Mouse (Mus musculus) MEL (cell line): ENCODE data around the gene Stfa2l1. TPM values are rescaled to one million over a fixed set of nuclear protein-coding genes. Genes with fewer than 3 reads are reported as not detected.
"Not testable (repeated sequence)": the region's sequence is repeated elsewhere in the genome, so short reads cannot be mapped to it uniquely, and the experiment has no call there.

Experiments
- DNase-seq: peaks from one replicate; pipeline ENCODE4 v3.0.0; 2011; ENCODE audit warnings: low read depth, low spot score
- H3K27ac ChIP-seq: 2 replicates; pipeline ENCODE4 v1.5.1; 2012; ENCODE audit warnings: low read depth, mild to moderate bottlenecking, control low read depth, low read length, moderate library complexity; ENCODE audit not compliant: control insufficient read depth
- H3K27me3 ChIP-seq, 2 experiments: fragments of 150-350 bp in 1 of 2; sonication (generic) in 1 of 2; 2 replicates each; pipeline ENCODE4 v1.6.1; 2012; ENCODE audit warnings: low read length in 2 of 2, mild to moderate bottlenecking in 2 of 2, improper control_type of control experiment in 1 of 2, moderate library complexity in 1 of 2; ENCODE audit not compliant: insufficient read depth in 2 of 2, control insufficient read depth in 1 of 2
- H3K36me3 ChIP-seq, 2 experiments: 2 replicates each; pipeline ENCODE4 v1.6.1; 2012 to 2014; ENCODE audit warnings: low read length in 2 of 2, improper control_type of control experiment in 1 of 2, inconsistent platforms in 1 of 2, mild to moderate bottlenecking in 1 of 2; ENCODE audit not compliant: insufficient read depth in 2 of 2, control insufficient read depth in 1 of 2
- H3K4me1 ChIP-seq, 2 experiments: fragments of 150-350 bp in 1 of 2; sonication (generic) in 1 of 2; 2 replicates each; pipeline ENCODE4 v1.6.1; 2012; ENCODE audit warnings: low read length in 2 of 2, improper control_type of control experiment in 1 of 2, mild to moderate bottlenecking in 1 of 2; ENCODE audit not compliant: insufficient read depth in 2 of 2, control insufficient read depth in 1 of 2
- H3K4me3 ChIP-seq, 2 experiments: fragments of 150-350 bp in 1 of 2; sonication (generic) in 1 of 2; 2 replicates each; pipeline ENCODE4 v1.5.1; 2012; ENCODE audit warnings: low read depth in 2 of 2, low read length in 2 of 2, mild to moderate bottlenecking in 2 of 2, moderate library complexity in 2 of 2, control low read depth in 1 of 2, improper control_type of control experiment in 1 of 2; ENCODE audit not compliant: control insufficient read depth in 1 of 2, insufficient read depth in 1 of 2
- H3K79me2 ChIP-seq: 2 replicates; pipeline ENCODE4 v1.6.1; 2012; ENCODE audit warnings: mild to moderate bottlenecking, low read length, moderate library complexity; ENCODE audit not compliant: control insufficient read depth, poor library complexity, insufficient read depth
- H3K9ac ChIP-seq: 2 replicates; pipeline ENCODE4 v1.6.1; 2012; ENCODE audit warnings: low read depth, mild to moderate bottlenecking, control low read depth, low read length, moderate library complexity; ENCODE audit not compliant: control insufficient read depth, poor library complexity, severe bottlenecking
- H3K9me3 ChIP-seq: fragments of 150-350 bp; sonication (generic); replicated peaks from 2 replicates; pipeline ENCODE4 v1.6.1; 2012; ENCODE audit warnings: mild to moderate bottlenecking, low read length, improper control_type of control experiment, moderate library complexity; ENCODE audit not compliant: insufficient read depth
- CHD1 ChIP-seq: IDR thresholded peaks from 2 replicates; pipeline ENCODE4 v1.6.1; 2012; ENCODE audit warnings: low read depth, mild to moderate bottlenecking, inconsistent platforms, low read length, improper control_type of control experiment
- E2F4 ChIP-seq: IDR thresholded peaks from 2 replicates; pipeline ENCODE4 v1.6.1; 2011; ENCODE audit warnings: low read depth, low read length, improper control_type of control experiment, borderline replicate concordance
- HCFC1 ChIP-seq: IDR thresholded peaks from 2 replicates; pipeline ENCODE4 v1.6.1; 2012; ENCODE audit warnings: low read depth, mild to moderate bottlenecking, inconsistent platforms, low read length, improper control_type of control experiment, moderate library complexity
- KAT2A ChIP-seq: conservative IDR thresholded peaks from 2 replicates; pipeline ENCODE4 v1.6.1; 2012; ENCODE audit warnings: low read depth, low read length, improper control_type of control experiment, inconsistent platforms
- MAFK ChIP-seq: IDR thresholded peaks from 2 replicates; pipeline ENCODE4 v1.6.1; 2011; ENCODE audit warnings: low read depth, mild to moderate bottlenecking, low read length, improper control_type of control experiment, borderline replicate concordance
- MEF2A ChIP-seq: IDR thresholded peaks from 2 replicates; pipeline ENCODE4 v1.6.1; 2014; ENCODE audit warnings: low read depth, mild to moderate bottlenecking, inconsistent platforms, low read length, improper control_type of control experiment; ENCODE audit not compliant: poor library complexity, insufficient replicate concordance, severe bottlenecking; ENCODE audit errors: extremely low read depth
- NRF1 ChIP-seq: IDR thresholded peaks from 2 replicates; pipeline ENCODE4 v1.6.1; 2014; ENCODE audit warnings: low read depth, mild to moderate bottlenecking, inconsistent platforms, low read length, improper control_type of control experiment, moderate library complexity; ENCODE audit not compliant: poor library complexity, insufficient read depth, severe bottlenecking
- POLR2AphosphoS2 ChIP-seq: IDR thresholded peaks from 2 replicates; pipeline ENCODE4 v1.6.1; 2011; ENCODE audit warnings: low read length, improper control_type of control experiment
- SIN3A ChIP-seq: IDR thresholded peaks from 2 replicates; pipeline ENCODE4 v1.6.1; 2012; ENCODE audit warnings: low read length, improper control_type of control experiment, inconsistent platforms
- TCF12 ChIP-seq: IDR thresholded peaks from 2 replicates; pipeline ENCODE4 v1.6.1; 2014; ENCODE audit warnings: low read depth, mild to moderate bottlenecking, inconsistent platforms, low read length, improper control_type of control experiment, moderate library complexity
- UBTF ChIP-seq: IDR thresholded peaks from 2 replicates; pipeline ENCODE4 v1.6.1; 2012; ENCODE audit warnings: low read depth, mild to moderate bottlenecking, inconsistent platforms, low read length, improper control_type of control experiment, moderate library complexity, borderline replicate concordance; ENCODE audit not compliant: insufficient read depth
- ZC3H11A ChIP-seq: IDR thresholded peaks from 2 replicates; pipeline ENCODE4 v1.6.1; 2012; ENCODE audit warnings: low read depth, mild to moderate bottlenecking, inconsistent platforms, low read length, improper control_type of control experiment
- ZMIZ1 ChIP-seq: IDR thresholded peaks from 2 replicates; pipeline ENCODE4 v1.6.1; 2012; ENCODE audit warnings: low read depth, mild to moderate bottlenecking, inconsistent platforms, low read length, improper control_type of control experiment, moderate library complexity
- polyA plus RNA-seq, 2 experiments: library from polyadenylated mRNA; stranded (reverse) in 1 of 2; unstranded in 1 of 2; fragments of >175 nt in 1 of 2; fragments of >200 nt in 1 of 2; gene quantifications; 2 replicates each; pipeline versions ENCODE4 v1.2.1 to v1.2.4; 2012; ENCODE audit warnings: low replicate concordance in 2 of 2, low read depth in 1 of 2; ENCODE audit not compliant: insufficient read length in 2 of 2, insufficient read depth in 1 of 2, missing spikeins in 1 of 2
- total RNA-seq: library from RNA; depleted of rRNA; stranded (reverse); fragments of 300-350 nt; gene quantifications from 2 replicates; pipeline ENCODE4 v1.2.3, GENCODE M21; 2012

Stfa2l1 gene
- total and polyA plus RNA-seq, 3 experiments, result not detected

GRCm38 (mm10) chr16:36176108-36176507 lies 19.5 kb downstream of the Stfa2l1 start:
- peak; percentile 14 for DNase-seq
- H3K27ac ChIP-seq, result no peak overlapping the region
- no peaks in the 10 kb centered on the region for H3K27me3 ChIP-seq
- no peaks in the 10 kb centered on the region for H3K4me1 ChIP-seq
- no peak overlapping the region for H3K4me3 ChIP-seq
- no peaks in the 10 kb centered on the region for H3K9me3 ChIP-seq
- no peak for TF ChIP-seq TCF12
- no peak for TF ChIP-seq KAT2A
- no peaks in the 10 kb centered on the region for H3K79me2 ChIP-seq
- H3K36me3 ChIP-seq, result no peaks in the 10 kb centered on the region
- no peak overlapping the region for H3K9ac ChIP-seq

GRCm38 (mm10) chr16:36179910-36180309 lies 23.3 kb downstream of the Stfa2l1 start:
- H3K9ac ChIP-seq, result no peak overlapping the region
- no peaks in the 10 kb centered on the region for H3K36me3 ChIP-seq
- DNase-seq, result no peak
- H3K4me3 ChIP-seq, result no peak overlapping the region
- no peaks in the 10 kb centered on the region for H3K4me1 ChIP-seq
- no peaks in the 10 kb centered on the region; a peak in 1 of 4 replicates for H3K27me3 ChIP-seq
- TF ChIP-seq UBTF, result no peak
- TF ChIP-seq CHD1, result no peak
- no peak for TF ChIP-seq MAFK
- no peak for TF ChIP-seq MEF2A
- no peak for TF ChIP-seq ZC3H11A
- no peak for TF ChIP-seq SIN3A
- TF ChIP-seq ZMIZ1, result no peak
- no peak for TF ChIP-seq E2F4
- no peak for TF ChIP-seq POLR2AphosphoS2
- no peak for TF ChIP-seq NRF1
- no peak for TF ChIP-seq HCFC1
- H3K27ac ChIP-seq, result no peak overlapping the region
- no peaks in the 10 kb centered on the region for H3K79me2 ChIP-seq
- H3K9me3 ChIP-seq, result no peaks in the 10 kb centered on the region

GRCm38 (mm10) chr16:36183912-36184311 lies 27.3 kb downstream of the Stfa2l1 start, which contains the start of gene Gm5483:
Gm5483 (plus strand) TSS chr16:36184212.
- not testable (repeated sequence) for H3K9ac ChIP-seq, H3K9me3 ChIP-seq, DNase-seq, H3K79me2 ChIP-seq, H3K36me3 ChIP-seq, H3K4me1 ChIP-seq, H3K27ac ChIP-seq, H3K27me3 ChIP-seq, H3K4me3 ChIP-seq
